Mouse (Mus musculus) kidney, adult 2 months (tissue): ENCODE results near the gene Sec31b. TPM values are rescaled to one million over a fixed set of nuclear protein-coding genes. Genes with fewer than 3 reads are reported as not detected.

Experiments
- DNase-seq: peaks from one replicate; pipeline ENCODE4 v3.0.0; 2021
- H3K27ac ChIP-seq: fragments of 200-500 bp; 2 replicates; pipeline ENCODE4 v1.5.1; 2012; ENCODE audit warnings: low read depth, low read length, control low read depth, inconsistent platforms; ENCODE audit not compliant: insufficient read depth
- H3K27me3 ChIP-seq: fragments of 200-500 bp; replicated peaks from 2 replicates; pipeline ENCODE4 v1.6.1; 2012; ENCODE audit warnings: mild to moderate bottlenecking, moderate library complexity, low read length, inconsistent platforms; ENCODE audit not compliant: control insufficient read depth, insufficient read depth
- H3K36me3 ChIP-seq: fragments of 200-500 bp; 2 replicates; pipeline ENCODE4 v1.6.1; 2012; ENCODE audit warnings: mild to moderate bottlenecking, moderate library complexity, low read length, inconsistent platforms; ENCODE audit not compliant: control insufficient read depth, insufficient read depth
- H3K4me1 ChIP-seq: fragments of 200-500 bp; 2 replicates; pipeline ENCODE4 v1.6.1; 2011; ENCODE audit warnings: low read length; ENCODE audit not compliant: control insufficient read depth, insufficient read depth
- H3K4me3 ChIP-seq: fragments of 200-500 bp; 2 replicates; pipeline ENCODE4 v1.5.1; 2011; ENCODE audit warnings: mild to moderate bottlenecking, low read depth, low read length, control low read depth; ENCODE audit not compliant: insufficient read depth
- CTCF ChIP-seq: fragments of 200-500 bp; conservative IDR thresholded peaks from 2 replicates; pipeline ENCODE4 v1.5.1; 2011; ENCODE audit warnings: low read depth, mild to moderate bottlenecking, control low read depth, low read length, moderate library complexity, mixed read lengths; ENCODE audit not compliant: insufficient read depth, insufficient read length
- POLR2A ChIP-seq: fragments of 200-500 bp; IDR thresholded peaks from one replicate; pipeline ENCODE4 v1.6.1; 2011; ENCODE audit warnings: low read depth, low read length, control low read depth
- WGBS: fragments of 180-500 bp; shearing (Covaris S2); methylation state at CpG from one replicate; pipeline ENCODE4 v1.1.7; 2018; 5-methylcytosine and 5-hydroxymethylcytosine counted together
- polyA plus RNA-seq: library from polyadenylated mRNA; depleted of rRNA; stranded (reverse); fragments of >200 nt; gene quantifications from 2 replicates; pipeline ENCODE4 v1.2.3, GENCODE M21; 2012; rRNA removed

The Sec31b gene
- polyA plus RNA-seq, 1 experiment = 5.3 TPM

- Histone ChIP-seq H3K4me3 (no peak overlapping the region), H3K27me3 (no peaks in the 10 kb centered on the region), H3K27ac (no peak overlapping the region), H3K4me1 (no peaks in the 10 kb centered on the region), H3K36me3 (no peaks in the 10 kb centered on the region)
- 19% methylated on average over 8 of the region's 8 CpGs for WGBS
- DNase-seq = peak; percentile 68
- TF ChIP-seq POLR2A (no peak), CTCF (peak; percentile 85)
Measured at GRCm38 (mm10) chr19:44487266-44487665, 58.4 kb downstream of the Sec31b start.

- Histone ChIP-seq H3K27ac (no peak overlapping the region), H3K4me1 (no peaks in the 10 kb centered on the region), H3K36me3 (no peaks in the 10 kb centered on the region), H3K4me3 (no peak overlapping the region), H3K27me3 (no peaks in the 10 kb centered on the region)
- DNase-seq = peak; percentile 25
- WGBS = 54% methylated on average over 3 of the region's 3 CpGs
- TF ChIP-seq POLR2A (no peak), CTCF (no peak)
Measured at GRCm38 (mm10) chr19:44476541-44476940, 69.1 kb downstream of the Sec31b start.

GRCm38 (mm10) chr19:44475268-44475667 is 70.4 kb downstream of the Sec31b start:
- no peaks in the 10 kb centered on the region for H3K27me3 ChIP-seq
- no peaks in the 10 kb centered on the region for H3K4me1 ChIP-seq
- no peak for DNase-seq
- H3K4me3 ChIP-seq = no peak overlapping the region
- 81% methylated on average over 6 of the region's 6 CpGs for whole genome bisulfite sequencing
- no peak for TF ChIP-seq CTCF
- TF ChIP-seq POLR2A = no peak
- H3K36me3 ChIP-seq = no peaks in the 10 kb centered on the region
- H3K27ac ChIP-seq = no peak overlapping the region

GRCm38 (mm10) chr19:44474158-44474557 is 71.5 kb downstream of the Sec31b start:
- peak; percentile 84 for DNase-seq
- H3K36me3 ChIP-seq = no peaks in the 10 kb centered on the region
- WGBS = 6% methylated on average over 10 of the region's 10 CpGs
- no peaks in the 10 kb centered on the region for H3K4me1 ChIP-seq
- H3K4me3 ChIP-seq = no peak overlapping the region
- no peaks in the 10 kb centered on the region for H3K27me3 ChIP-seq
- no peak for TF ChIP-seq POLR2A
- TF ChIP-seq CTCF = peak; percentile 99
- no peak overlapping the region for H3K27ac ChIP-seq

Other genes starting within 250 kb of the Sec31b start
- 0.23 and 0.26 TPM in 2 replicates for gene Scd4, start 212.8 kb downstream of the Sec31b start, polyA plus RNA-seq
- 3,910 and 4,173 TPM in 2 replicates for gene Scd1, start 138.0 kb downstream of the Sec31b start, polyA plus RNA-seq
- 0.11 and 0.14 TPM in 2 replicates for gene Wnt8b, start 52.4 kb downstream of the Sec31b start, polyA plus RNA-seq
- not detected in 2 replicates for gene Gm20538, start 7.0 kb upstream of the Sec31b start, polyA plus RNA-seq
- 1,573 and 1,885 TPM in 2 replicates for gene Ndufb8, start 9.6 kb upstream of the Sec31b start, polyA plus RNA-seq
- 16.4 and 17.0 TPM in 2 replicates for gene Hif1an, start 17.0 kb upstream of the Sec31b start, polyA plus RNA-seq
- 25.8 and 29.7 TPM in 2 replicates for gene Pax2, start 210.2 kb upstream of the Sec31b start, polyA plus RNA-seq